Comparison of ENCODE assay signal across 23 mouse cellular contexts in genomic region chr10:16600041-16600440, GRCm38 (mm10).
"Had no signal": no experiment of that assay in that cellular context is flagged by ENCODE, and none has a peak within 500 bp of the region (broad histone marks: within the 10 kb centered on the region; RNA-seq: fewer than 3 reads in every experiment).

No protein-coding gene starts in this region.

- ATAC-seq: hindbrain, embryonic 16.5 days had no signal

- H3K4me1 ChIP-seq: heart, embryonic 13.5 days; heart, embryonic 15.5 days; hindbrain, embryonic 10.5 days; hindbrain, embryonic 12.5 days; intestine, embryonic 15.5 days; limb, embryonic 10.5 days; limb, embryonic 12.5 days had no signal

- H3K27me3 ChIP-seq: heart, embryonic 13.5 days; heart, embryonic 15.5 days; hindbrain, embryonic 12.5 days; intestine, embryonic 15.5 days; limb, embryonic 12.5 days had no signal

- H3K9ac ChIP-seq: heart, embryonic 13.5 days; heart, embryonic 15.5 days; hindbrain, embryonic 12.5 days; hindbrain, embryonic 14.5 days; intestine, embryonic 15.5 days; limb, embryonic 12.5 days had no signal

- DNase-seq: gastrocnemius, adult 2 months; gastrocnemius, postnatal 14 days; gastrocnemius, postnatal 36 days; heart, adult 11 months; heart, adult 2 months; heart, postnatal 4 days; kidney, adult 18-20 months; kidney, adult 8-10 months; kidney, postnatal 10 days; kidney, postnatal 25 days; kidney, postnatal 4 days had no signal

- H3K36me3 ChIP-seq: heart, embryonic 13.5 days; heart, embryonic 15.5 days; hindbrain, embryonic 10.5 days; hindbrain, embryonic 12.5 days; intestine, embryonic 15.5 days; limb, embryonic 10.5 days; limb, embryonic 12.5 days had no signal

- H3K4me2 ChIP-seq: heart, embryonic 11.5 days; heart, embryonic 13.5 days; heart, embryonic 15.5 days; hindbrain, embryonic 12.5 days; hindbrain, embryonic 14.5 days; intestine, embryonic 15.5 days; limb, embryonic 12.5 days had no signal

- H3K27ac ChIP-seq: gastrocnemius, adult 2 months; heart, adult 2 months; heart, embryonic 13.5 days; heart, embryonic 15.5 days; hindbrain, embryonic 10.5 days; hindbrain, embryonic 12.5 days; hindbrain, embryonic 14.5 days; layer of hippocampus, adult 2 months; left cerebral cortex, adult 2 months; limb, embryonic 10.5 days; limb, embryonic 12.5 days had no signal

- H3K9me3 ChIP-seq: heart, embryonic 15.5 days; hindbrain, embryonic 10.5 days; hindbrain, embryonic 12.5 days; intestine, embryonic 15.5 days; limb, embryonic 10.5 days; limb, embryonic 12.5 days had no signal

- H3K4me3 ChIP-seq: gastrocnemius, adult 2 months; heart, adult 2 months; heart, embryonic 13.5 days; heart, embryonic 15.5 days; hindbrain, embryonic 10.5 days; hindbrain, embryonic 12.5 days; intestine, embryonic 15.5 days; layer of hippocampus, adult 2 months; left cerebral cortex, adult 2 months; limb, embryonic 10.5 days; limb, embryonic 12.5 days had no signal
